Mouse (Mus musculus): ENCODE data around the gene Tubb4a. TPM values are rescaled to one million over a fixed set of nuclear protein-coding genes. Genes with fewer than 3 reads are reported as not detected.

Tubb4a gene
- polyA plus RNA-seq, 1 experiment from 2014 or later = 0.55 TPM

DNA sequence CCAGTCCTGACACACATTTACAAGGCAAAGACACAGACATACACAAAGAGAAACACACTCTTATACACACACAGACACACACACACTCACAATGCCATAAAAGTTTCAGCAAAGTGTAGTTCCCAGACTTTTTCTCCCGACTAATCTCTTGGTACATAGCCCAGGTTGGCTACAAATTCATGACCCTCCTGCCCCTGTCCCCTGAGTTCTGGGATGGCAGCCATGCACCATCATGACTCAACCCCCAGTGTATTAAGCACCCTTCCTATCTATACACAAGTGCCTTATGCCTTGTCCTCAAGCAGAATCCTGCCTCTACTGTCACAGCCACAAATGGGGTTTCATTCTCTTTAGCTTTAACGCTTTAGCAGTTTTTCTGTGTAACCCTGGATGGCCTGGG lies 29.2 kb upstream of the Tubb4a start:
- Histone ChIP-seq H3K4me3 (replicated peaks) (no peak overlapping the region), H3K36me3 (no peaks in the 10 kb centered on the region), H3K27me3 (peaks cover 24% of the 10 kb centered on the region), H3K9me3 (replicated peaks) (no peaks in the 10 kb centered on the region), H3K27ac (no peak overlapping the region), H3K4me1 (replicated peaks) (peaks cover 16% of the 10 kb centered on the region), H3K4me2 (no peak overlapping the region), H3K9ac (no peak overlapping the region)
- 54% methylated on average over 2 of the region's 2 CpGs for WGBS (ENCODE audit: insufficient replicate concordance)
- DNase-seq (no peak), ATAC-seq (ENCODE audit: low read depth) (no peak)

GRCm38 (mm10) chr17:57112768-57113474 lies 25.3 kb upstream of the Tubb4a start:
- H3K9ac ChIP-seq = no peak overlapping the region
- peaks cover 22% of the 10 kb centered on the region for H3K27me3 ChIP-seq
- DNase-seq (no peak), ATAC-seq (ENCODE audit: low read depth) (no peak; the same call in 1 of the 2 replicates)
- H3K4me1 ChIP-seq (replicated peaks) = peaks cover 4% of the 10 kb centered on the region; the same call in 1 of the 2 replicates
- H3K9me3 ChIP-seq (replicated peaks) = no peaks in the 10 kb centered on the region
- no peak overlapping the region for H3K4me2 ChIP-seq
- H3K4me3 ChIP-seq (replicated peaks) = no peak overlapping the region
- H3K36me3 ChIP-seq = no peaks in the 10 kb centered on the region
- no peak overlapping the region for H3K27ac ChIP-seq
- 53% methylated on average over 10 of the region's 10 CpGs for WGBS (ENCODE audit: insufficient replicate concordance)

DNA sequence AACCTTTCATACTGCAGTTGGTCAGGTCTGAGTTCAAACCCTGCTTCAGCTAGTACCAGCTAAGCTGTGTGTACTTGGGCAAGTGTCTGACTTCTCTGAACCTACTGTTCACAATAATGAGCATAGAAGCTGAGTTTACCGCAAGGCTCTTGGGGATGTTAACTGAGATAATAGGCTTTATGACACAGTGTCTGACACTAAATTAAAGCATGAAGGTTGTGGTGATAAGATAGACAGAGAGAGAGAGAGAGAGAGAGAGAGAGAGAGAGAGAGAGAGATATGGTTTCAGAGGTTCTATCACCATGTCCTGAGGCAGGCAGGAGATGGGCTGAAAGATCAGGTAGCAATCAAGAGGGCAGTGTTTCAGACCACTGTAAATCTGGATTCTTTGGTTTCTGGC lies 22.4 kb upstream of the Tubb4a start:
- Histone ChIP-seq H3K9me3 (replicated peaks) (no peaks in the 10 kb centered on the region), H3K27me3 (peaks cover 29% of the 10 kb centered on the region), H3K4me2 (no peak overlapping the region), H3K4me1 (replicated peaks) (peaks cover 11% of the 10 kb centered on the region), H3K9ac (no peak overlapping the region), H3K27ac (no peak overlapping the region), H3K36me3 (no peaks in the 10 kb centered on the region), H3K4me3 (replicated peaks) (no peak overlapping the region)
- 31% methylated on average over 1 of the region's 1 CpGs for WGBS (ENCODE audit: insufficient replicate concordance)
- no peak for DNase-seq
- ATAC-seq (ENCODE audit: low read depth) = 0 out of 2 replicates have a peak, but pooled peaks have one; percentile 41

DNA sequence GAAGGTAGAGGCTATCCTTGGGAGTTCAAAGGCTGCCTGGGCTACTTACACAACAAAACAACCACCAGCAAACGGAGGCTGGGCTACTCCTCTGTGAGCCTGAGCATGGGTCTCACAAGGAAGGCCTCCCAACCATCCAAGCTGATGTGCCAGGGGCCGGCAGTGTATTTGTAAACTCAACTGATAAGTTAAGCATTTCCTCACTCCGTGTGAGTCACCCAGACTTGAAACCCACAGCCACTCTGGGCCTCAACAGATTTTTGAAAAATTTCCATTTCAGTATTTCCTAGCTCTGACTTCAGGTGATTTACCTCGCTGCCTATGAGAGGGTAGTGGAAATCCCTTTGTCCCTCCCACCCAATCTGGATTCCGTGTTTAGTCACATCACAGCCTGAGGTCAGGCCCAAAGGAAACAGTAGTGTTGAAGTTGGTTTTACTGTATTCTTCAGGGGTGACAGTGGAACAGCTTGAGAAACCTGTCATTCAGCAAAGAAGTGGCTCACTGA lies 21.1 kb upstream of the Tubb4a start:
- H3K4me1 ChIP-seq (replicated peaks) = peaks cover 18% of the 10 kb centered on the region
- 36% methylated on average over 5 of the region's 5 CpGs for WGBS (ENCODE audit: insufficient replicate concordance)
- no peaks in the 10 kb centered on the region for H3K9me3 ChIP-seq (replicated peaks)
- ATAC-seq (ENCODE audit: low read depth) (no peak), DNase-seq (no peak)
- no peak overlapping the region for H3K4me3 ChIP-seq (replicated peaks)
- no peak overlapping the region for H3K27ac ChIP-seq
- peaks cover 32% of the 10 kb centered on the region for H3K27me3 ChIP-seq
- H3K36me3 ChIP-seq = no peaks in the 10 kb centered on the region
- no peak overlapping the region for H3K9ac ChIP-seq
- no peak overlapping the region for H3K4me2 ChIP-seq

DNA sequence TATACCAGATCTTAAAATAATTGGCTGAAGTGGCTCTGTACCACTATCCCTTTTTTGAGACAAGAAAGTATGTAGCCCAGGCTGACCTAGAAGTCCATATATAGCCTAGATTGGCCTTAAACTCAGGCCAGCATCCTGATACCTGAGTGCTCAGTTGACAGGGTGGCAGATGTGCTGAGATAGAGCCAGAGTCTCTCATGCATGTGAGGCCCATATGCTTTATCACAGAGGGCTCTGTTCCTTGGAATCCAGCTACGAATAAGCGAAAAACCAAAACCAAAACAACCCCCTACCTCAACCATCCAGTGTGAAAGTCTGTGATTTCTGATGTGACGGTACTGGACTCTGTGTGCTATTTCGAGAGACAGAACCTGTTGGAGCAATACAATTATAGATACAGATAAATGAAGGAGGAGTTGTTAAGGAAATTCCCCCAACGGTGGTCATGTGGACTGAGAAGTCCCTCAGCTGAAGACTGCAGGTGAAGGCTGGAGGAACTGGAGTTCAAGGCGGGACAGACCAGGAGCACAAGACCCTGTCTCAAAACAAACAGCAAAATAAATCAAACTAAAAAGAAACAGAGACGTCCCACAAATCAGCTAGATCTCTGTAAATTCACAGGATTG lies 20.6 kb upstream of the Tubb4a start:
- no peak overlapping the region for H3K9ac ChIP-seq
- WGBS (ENCODE audit: insufficient replicate concordance) = 64% methylated on average over 7 of the region's 7 CpGs

DNA sequence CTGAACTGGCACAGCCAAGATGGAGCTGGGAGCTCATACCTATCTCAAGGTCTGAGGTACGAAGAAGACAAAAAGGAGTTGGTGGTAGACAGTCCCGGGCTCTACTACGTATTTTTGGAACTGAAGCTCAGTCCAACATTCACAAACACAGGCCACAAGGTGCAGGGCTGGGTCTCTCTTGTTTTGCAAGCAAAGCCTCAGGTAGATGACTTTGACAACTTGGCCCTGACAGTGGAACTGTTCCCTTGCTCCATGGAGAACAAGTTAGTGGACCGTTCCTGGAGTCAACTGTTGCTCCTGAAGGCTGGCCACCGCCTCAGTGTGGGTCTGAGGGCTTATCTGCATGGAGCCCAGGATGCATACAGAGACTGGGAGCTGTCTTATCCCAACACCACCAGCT lies 19.5 kb upstream of the Tubb4a start:
- Histone ChIP-seq H3K4me2 (no peak overlapping the region), H3K27ac (no peak overlapping the region), H3K9ac (no peak overlapping the region), H3K36me3 (no peaks in the 10 kb centered on the region), H3K27me3 (peaks cover 34% of the 10 kb centered on the region), H3K4me3 (replicated peaks) (no peak overlapping the region), H3K4me1 (replicated peaks) (peaks cover 18% of the 10 kb centered on the region), H3K9me3 (replicated peaks) (no peaks in the 10 kb centered on the region)
- WGBS (ENCODE audit: insufficient replicate concordance) = 57% methylated on average over 5 of the region's 5 CpGs
- ATAC-seq (ENCODE audit: low read depth) = no peak
- no peak for DNase-seq

More for the DNA sequence above, 20.6 kb upstream of the Tubb4a start:
- no peak for ATAC-seq (ENCODE audit: low read depth)
- H3K27ac ChIP-seq = no peak overlapping the region
- H3K9me3 ChIP-seq (replicated peaks) = no peaks in the 10 kb centered on the region
- no peaks in the 10 kb centered on the region for H3K36me3 ChIP-seq
- H3K4me3 ChIP-seq (replicated peaks) = no peak overlapping the region
- peaks cover 34% of the 10 kb centered on the region for H3K27me3 ChIP-seq
- DNase-seq = no peak
- H3K4me2 ChIP-seq = no peak overlapping the region
- peaks cover 18% of the 10 kb centered on the region for H3K4me1 ChIP-seq (replicated peaks)

GRCm38 (mm10) chr17:57106035-57106368 lies 18.4 kb upstream of the Tubb4a start:
- no peak overlapping the region for H3K9ac ChIP-seq
- no peak for ATAC-seq (ENCODE audit: low read depth)
- H3K4me3 ChIP-seq (replicated peaks) = peak overlapping the region; percentile 57; the same call in 1 of the 2 replicates
- H3K4me1 ChIP-seq (replicated peaks) = peaks cover 18% of the 10 kb centered on the region
- peak overlapping the region; percentile 75 for H3K4me2 ChIP-seq
- no peaks in the 10 kb centered on the region for H3K9me3 ChIP-seq (replicated peaks)
- 23% methylated on average over 9 of the region's 9 CpGs for WGBS (ENCODE audit: insufficient replicate concordance)
- peaks cover 34% of the 10 kb centered on the region for H3K27me3 ChIP-seq
- DNase-seq = no peak
- H3K36me3 ChIP-seq = no peaks in the 10 kb centered on the region
- no peak overlapping the region for H3K27ac ChIP-seq

DNA sequence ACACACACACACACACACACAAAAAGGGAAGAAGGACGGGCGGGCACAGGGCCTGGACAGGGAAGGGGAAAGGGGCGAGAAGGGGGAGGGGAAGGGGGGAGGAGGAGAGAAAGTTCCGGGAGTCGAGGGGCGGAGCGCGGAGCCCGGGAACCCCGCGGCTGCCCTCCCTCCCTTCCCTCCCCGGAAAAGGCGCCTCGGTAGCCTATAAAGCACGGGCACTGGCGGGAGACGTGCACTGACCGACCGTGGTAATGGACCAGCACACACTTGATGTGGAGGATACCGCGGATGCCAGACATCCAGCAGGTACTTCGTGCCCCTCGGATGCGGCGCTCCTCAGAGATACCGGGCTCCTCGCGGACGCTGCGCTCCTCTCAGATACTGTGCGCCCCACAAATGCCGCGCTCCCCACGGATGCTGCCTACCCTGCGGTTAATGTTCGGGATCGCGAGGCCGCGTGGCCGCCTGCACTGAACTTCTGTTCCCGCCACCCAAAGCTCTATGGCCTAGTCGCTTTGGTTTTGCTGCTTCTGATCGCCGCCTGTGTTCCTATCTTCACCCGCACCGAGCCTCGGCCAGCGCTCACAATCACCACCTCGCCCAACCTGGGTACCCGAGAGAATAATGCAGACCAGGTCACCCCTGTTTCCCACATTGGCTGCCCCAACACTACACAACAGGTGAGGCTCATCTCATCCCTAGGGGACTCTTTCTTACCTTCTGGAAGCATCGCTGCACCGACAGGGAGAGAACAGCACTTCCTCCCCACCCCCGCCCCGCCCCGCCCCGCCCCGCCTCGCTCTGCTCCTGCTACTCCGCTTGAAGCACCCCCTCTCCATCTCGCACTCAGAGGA lies 17.8 kb upstream of the Tubb4a start, which contains the start of gene Tnfsf9:
Gene Tnfsf9, plus strand, starts transcription at position 145 of the 854 bp plus-strand sequence.
- H3K4me1 ChIP-seq (replicated peaks) = peaks cover 18% of the 10 kb centered on the region
- peak within 1 kb of the TSS; percentile 62 for H3K9ac ChIP-seq
- peak; percentile 42 for ATAC-seq (ENCODE audit: low read depth)
- DNase-seq = no peak
- H3K27ac ChIP-seq = no peak within 1 kb of the TSS
- H3K36me3 ChIP-seq = no peaks in the 10 kb centered on the region
- peak within 1 kb of the TSS; percentile 57 for H3K4me3 ChIP-seq (replicated peaks)
- peak within 1 kb of the TSS; percentile 75 for H3K4me2 ChIP-seq
- H3K27me3 ChIP-seq = peaks cover 34% of the 10 kb centered on the region
- no peaks in the 10 kb centered on the region for H3K9me3 ChIP-seq (replicated peaks)
- WGBS (ENCODE audit: insufficient replicate concordance) = under 1% methylated on average over 58 of the region's 61 CpGs

- Histone ChIP-seq H3K9me3 (replicated peaks) (no peaks in the 10 kb centered on the region), H3K36me3 (no peaks in the 10 kb centered on the region), H3K9ac (0 out of 2 replicates have a peak overlapping the region, but pooled peaks have one; percentile 26), H3K4me2 (peak overlapping the region; percentile 75), H3K4me1 (replicated peaks) (peaks cover 22% of the 10 kb centered on the region), H3K4me3 (replicated peaks) (peak overlapping the region; percentile 57; the same call in 1 of the 2 replicates), H3K27ac (no peak overlapping the region), H3K27me3 (peaks cover 34% of the 10 kb centered on the region)
- whole genome bisulfite sequencing (ENCODE audit: insufficient replicate concordance) = 29% methylated on average over 4 of the region's 4 CpGs
- DNase-seq (no peak), ATAC-seq (ENCODE audit: low read depth) (no peak)
Observed at GRCm38 (mm10) chr17:57104496-57104895, 16.9 kb upstream of the Tubb4a start.

DNA sequence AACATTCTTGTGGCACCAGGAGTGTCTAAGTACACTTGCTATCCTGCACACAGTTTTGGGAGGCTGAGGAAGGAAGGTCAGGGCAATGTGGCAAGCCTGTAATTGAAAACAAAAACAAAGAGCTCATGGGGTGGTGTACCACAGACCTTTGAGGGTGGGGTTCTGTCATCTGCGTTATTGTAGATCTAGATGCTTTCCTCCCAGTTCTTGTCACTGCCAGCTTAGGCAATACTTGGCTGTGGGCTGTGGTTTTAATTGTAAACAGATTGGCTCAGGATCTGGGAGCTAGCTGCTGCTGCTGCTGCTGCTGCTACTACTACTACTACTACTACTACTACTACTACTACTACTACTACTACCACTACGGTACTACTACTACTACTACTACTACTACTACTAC lies 14.7 kb upstream of the Tubb4a start:
- H3K27ac ChIP-seq = no peak overlapping the region
- H3K36me3 ChIP-seq = no peaks in the 10 kb centered on the region
- ATAC-seq (ENCODE audit: low read depth) (no peak), DNase-seq (no peak)
- H3K4me3 ChIP-seq (replicated peaks) = no peak overlapping the region
- WGBS (ENCODE audit: insufficient replicate concordance) = 57% methylated on average over 2 of the region's 2 CpGs
- no peak overlapping the region for H3K9ac ChIP-seq
- peaks cover 26% of the 10 kb centered on the region for H3K4me1 ChIP-seq (replicated peaks)
- peaks cover 34% of the 10 kb centered on the region for H3K27me3 ChIP-seq
- H3K9me3 ChIP-seq (replicated peaks) = no peaks in the 10 kb centered on the region
- no peak overlapping the region for H3K4me2 ChIP-seq

Data from liver, embryonic 13.5 days (tissue).